ENCODE assay signal across 10 mouse cellular contexts in genomic region chr7:126275711-126276110, GRCm38 (mm10). TPM values are rescaled to one million over a fixed set of nuclear protein-coding genes. Genes with fewer than 3 reads are reported as not detected.
DNase-seq lines count a peak whose midpoint lies in the region; ATAC-seq lines count a peak whose summit lies in the region.
"Had no signal": no experiment of that assay in that cellular context is flagged by ENCODE, and none has a peak within 500 bp of the region (broad histone marks: within the 10 kb centered on the region; RNA-seq: fewer than 3 reads in every experiment).

No protein-coding gene starts in this region.

- H3K27me3 ChIP-seq in kidney, embryonic 14.5 days (ENCODE audit: control insufficient read depth, insufficient read depth, low read length), result no peaks in the 10 kb centered on the region
- peaks cover 6% of the 10 kb centered on the region for H3K27me3 ChIP-seq in embryonic facial prominence, embryonic 10.5 days (replicated peaks; ENCODE audit: low read depth, poor library complexity, severe bottlenecking)
- H3K27me3 ChIP-seq in hindbrain, embryonic 15.5 days, result no peaks in the 10 kb centered on the region
- no peaks in the 10 kb centered on the region for H3K27me3 ChIP-seq in midbrain, embryonic 13.5 days
- H3K27me3 ChIP-seq: stomach, embryonic 15.5 days had no signal

- peak; percentile 92 for DNase-seq in kidney, adult 11 months
- DNase-seq in embryonic facial prominence, embryonic 10.5 days (ENCODE audit: low spot score), result no peak
- no peak for DNase-seq in right cerebral cortex, postnatal 25 days
- DNase-seq in gastrocnemius, postnatal 25 days, result no peak
- DNase-seq in heart, postnatal 25 days (ENCODE audit: low spot score), result no peak
- DNase-seq: liver, embryonic 13.5 days had no signal

- H3K9me3 ChIP-seq in kidney, embryonic 14.5 days (ENCODE audit: control insufficient read depth, low read length), result no peaks in the 10 kb centered on the region
- H3K9me3 ChIP-seq in embryonic facial prominence, embryonic 10.5 days, result no peaks in the 10 kb centered on the region
- H3K9me3 ChIP-seq in hindbrain, embryonic 15.5 days, result no peaks in the 10 kb centered on the region
- H3K9me3 ChIP-seq in midbrain, embryonic 13.5 days, result no peaks in the 10 kb centered on the region
- H3K9me3 ChIP-seq: liver, embryonic 13.5 days; stomach, embryonic 15.5 days had no signal

- peaks cover 32% of the 10 kb centered on the region; the same call in 1 of the 2 replicates for H3K36me3 ChIP-seq in kidney, embryonic 14.5 days (ENCODE audit: control insufficient read depth, insufficient read depth, low read length)
- H3K36me3 ChIP-seq in embryonic facial prominence, embryonic 10.5 days (replicated peaks), result peaks cover 67% of the 10 kb centered on the region
- H3K36me3 ChIP-seq in hindbrain, embryonic 15.5 days, result 0 out of 2 replicates have a peak, but pooled peaks cover 5% of the 10 kb centered on the region
- H3K36me3 ChIP-seq in midbrain, embryonic 13.5 days, result peaks cover 63% of the 10 kb centered on the region
- H3K36me3 ChIP-seq: liver, embryonic 13.5 days; stomach, embryonic 15.5 days had no signal

- ATAC-seq in kidney, embryonic 14.5 days (ENCODE audit: low FRiP score, low TSS enrichment), result no peak
- no peak for ATAC-seq in hindbrain, embryonic 15.5 days (ENCODE audit: low FRiP score, low read depth)
- ATAC-seq in midbrain, embryonic 13.5 days, result no peak

- H3K4me2 ChIP-seq in kidney, embryonic 14.5 days (replicated peaks; ENCODE audit: low read depth, low read length), result no peak overlapping the region
- peak overlapping the region; percentile 91 for H3K4me2 ChIP-seq in hindbrain, embryonic 15.5 days
- H3K4me2 ChIP-seq in midbrain, embryonic 13.5 days (replicated peaks), result peak overlapping the region; percentile 99
- H3K4me2 ChIP-seq: liver, embryonic 13.5 days; stomach, embryonic 15.5 days had no signal

- H3K9ac ChIP-seq in kidney, embryonic 14.5 days (ENCODE audit: low read depth, low read length), result no peak overlapping the region
- peak overlapping the region; percentile 100 for H3K9ac ChIP-seq in hindbrain, embryonic 15.5 days
- peak overlapping the region; percentile 100 for H3K9ac ChIP-seq in midbrain, embryonic 13.5 days (replicated peaks)
- H3K9ac ChIP-seq: liver, embryonic 13.5 days; stomach, embryonic 15.5 days had no signal

- no peak overlapping the region for H3K4me3 ChIP-seq in kidney, embryonic 14.5 days (ENCODE audit: low read length)
- peak overlapping the region; percentile 100 for H3K4me3 ChIP-seq in embryonic facial prominence, embryonic 10.5 days
- H3K4me3 ChIP-seq in hindbrain, embryonic 15.5 days, result peak overlapping the region; percentile 96
- peak overlapping the region; percentile 100 for H3K4me3 ChIP-seq in midbrain, embryonic 13.5 days (replicated peaks)
- H3K4me3 ChIP-seq: liver, embryonic 13.5 days; stomach, embryonic 15.5 days had no signal

- H3K27ac ChIP-seq in kidney, embryonic 14.5 days (ENCODE audit: low read depth, low read length), result no peak overlapping the region
- H3K27ac ChIP-seq in embryonic facial prominence, embryonic 10.5 days (replicated peaks), result no peak overlapping the region
- no peak overlapping the region for H3K27ac ChIP-seq in hindbrain, embryonic 15.5 days (replicated peaks)
- H3K27ac ChIP-seq in midbrain, embryonic 13.5 days, result no peak overlapping the region
- H3K27ac ChIP-seq: liver, embryonic 13.5 days; stomach, embryonic 15.5 days had no signal

- intact Hi-C loops in heart, postnatal 25 days (cut with DNase I), result no loop called here

- 79% methylated on average over 5 of the region's 5 CpGs for WGBS in kidney, embryonic 14.5 days
- WGBS in embryonic facial prominence, embryonic 10.5 days, result 88% methylated on average over 5 of the region's 5 CpGs
- 75% methylated on average over 5 of the region's 5 CpGs for WGBS in hindbrain, embryonic 15.5 days
- WGBS in midbrain, embryonic 13.5 days, result 88% methylated on average over 5 of the region's 5 CpGs

- H3K4me1 ChIP-seq in kidney, embryonic 14.5 days (ENCODE audit: control insufficient read depth, insufficient read depth, low read length), result peaks cover 41% of the 10 kb centered on the region
- H3K4me1 ChIP-seq in embryonic facial prominence, embryonic 10.5 days, result peaks cover 73% of the 10 kb centered on the region
- peaks cover 73% of the 10 kb centered on the region for H3K4me1 ChIP-seq in hindbrain, embryonic 15.5 days (replicated peaks)
- H3K4me1 ChIP-seq in midbrain, embryonic 13.5 days (replicated peaks), result peaks cover 80% of the 10 kb centered on the region

RNA-seq across cellular contexts. Expression of gene Sbk1, which starts 3.3 kb away (rescaled TPM):
- polyA plus RNA-seq in kidney, embryonic 14.5 days (2014; fragmentation: Nextera tagmentation; extraction: Ambion mirVana), result 41.6 and 52.0 TPM in 2 replicates
- 91.0 and 102 TPM in 2 replicates for polyA plus RNA-seq in embryonic facial prominence, embryonic 10.5 days (2016; fragmentation: Nextera tagmentation; extraction: Ambion mirVana)
- polyA plus RNA-seq in hindbrain, embryonic 15.5 days (2015; fragmentation: Nextera tagmentation; extraction: Ambion mirVana), result 250 and 292 TPM in 2 replicates
- 238 and 300 TPM in 2 replicates for polyA plus RNA-seq in midbrain, embryonic 13.5 days (2015; fragmentation: Nextera tagmentation; extraction: Ambion mirVana)
- total RNA-seq in gastrocnemius, postnatal 25 days (2021), result 10 to 100 TPM; 22.2 to 25.0 TPM
- 10 to 100 TPM; 76.5 to 86.4 TPM for total RNA-seq in heart, postnatal 25 days (2021)
